Mouse (Mus musculus) embryonic facial prominence, embryonic 13.5 days (tissue): ENCODE data around the gene Anapc7. TPM values are rescaled to one million over a fixed set of nuclear protein-coding genes. Genes with fewer than 3 reads are reported as not detected.
"Not testable (repeated sequence)": the region's sequence is repeated elsewhere in the genome, so short reads cannot be mapped to it uniquely, and the experiment has no call there.

Source experiments
- ATAC-seq: fragments of 200-750 bp; cut with Nextera tagmentation; 2 replicates; pipeline ENCODE4 v1.8.0; 2017; ENCODE audit warnings: low read depth; ENCODE audit not compliant: insufficient number of reproducible peaks, insufficient read depth, low FRiP score, low TSS enrichment
- H3K27ac ChIP-seq: fragments of 300-500 bp; sonication (generic); 2 replicates; pipeline ENCODE4 v1.5.1; 2015; ENCODE audit warnings: moderate library complexity, mild to moderate bottlenecking, inconsistent platforms
- H3K27me3 ChIP-seq: fragments of 300-500 bp; sonication (generic); 2 replicates; pipeline ENCODE4 v1.6.1; 2015; ENCODE audit warnings: mild to moderate bottlenecking, inconsistent platforms
- H3K36me3 ChIP-seq: fragments of 300-500 bp; sonication (generic); 2 replicates; pipeline ENCODE4 v1.6.1; 2015; ENCODE audit warnings: mild to moderate bottlenecking, inconsistent platforms
- H3K4me1 ChIP-seq: fragments of 300-500 bp; sonication (generic); 2 replicates; pipeline ENCODE4 v1.6.1; 2015; ENCODE audit warnings: inconsistent platforms
- H3K4me2 ChIP-seq: fragments of 300-500 bp; sonication (generic); 2 replicates; pipeline ENCODE4 v1.6.1; 2015; ENCODE audit warnings: moderate library complexity, mild to moderate bottlenecking, inconsistent platforms
- H3K4me3 ChIP-seq: fragments of 300-500 bp; sonication (generic); 2 replicates; pipeline ENCODE4 v1.5.1; 2015; ENCODE audit warnings: mild to moderate bottlenecking, inconsistent platforms
- H3K9ac ChIP-seq: fragments of 300-500 bp; sonication (generic); 2 replicates; pipeline ENCODE4 v1.6.1; 2015; ENCODE audit warnings: mild to moderate bottlenecking, inconsistent platforms
- H3K9me3 ChIP-seq: fragments of 300-500 bp; sonication (generic); 2 replicates; pipeline ENCODE4 v1.6.1; 2016; ENCODE audit warnings: inconsistent platforms
- WGBS: fragments of 180-500 bp; shearing (Covaris S2); methylation state at CpG from one replicate; pipeline ENCODE4 v1.1.7; 2015; ENCODE audit warnings: mixed read lengths; 5-methylcytosine and 5-hydroxymethylcytosine counted together
- polyA plus RNA-seq: library from polyadenylated mRNA; unstranded; fragments of >200 nt; fragmentation: Nextera tagmentation; extraction: Ambion mirVana; gene quantifications from 2 replicates; pipeline ENCODE4 v1.2.1, GENCODE M21; 2015

Anapc7 gene
- polyA plus RNA-seq, 1 experiment from 2014 or later = 54.5 TPM

DNA sequence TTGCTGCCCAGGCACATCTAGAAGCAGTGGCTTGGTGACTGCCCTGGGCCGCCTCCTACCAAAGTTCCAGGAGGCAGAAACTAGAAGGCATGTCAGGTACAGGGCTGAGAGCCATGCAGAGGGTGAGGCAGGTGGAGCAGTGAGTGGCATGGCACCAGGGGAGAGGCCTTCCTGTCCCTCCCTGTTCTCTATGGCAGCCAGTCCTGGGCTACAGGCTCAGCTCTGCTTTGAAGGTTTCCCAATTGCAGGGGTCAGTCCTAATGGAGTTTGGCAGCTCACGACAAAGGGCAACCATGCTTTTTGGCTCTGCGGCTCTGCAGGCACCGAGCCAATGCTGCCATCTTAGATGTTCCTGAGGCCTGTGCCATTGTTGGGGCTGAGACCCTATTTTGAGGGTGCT, 32.9 kb downstream of the Anapc7 start:
- 91% methylated on average over 4 of the region's 4 CpGs for WGBS
- peaks cover 79% of the 10 kb centered on the region for H3K36me3 ChIP-seq
- ATAC-seq = no peak
- no peaks in the 10 kb centered on the region for H3K27me3 ChIP-seq
- H3K27ac ChIP-seq = no peak overlapping the region
- H3K4me3 ChIP-seq = no peak overlapping the region
- no peaks in the 10 kb centered on the region for H3K4me1 ChIP-seq
- no peaks in the 10 kb centered on the region for H3K9me3 ChIP-seq
- H3K9ac ChIP-seq = no peak overlapping the region
- H3K4me2 ChIP-seq = no peak overlapping the region

DNA sequence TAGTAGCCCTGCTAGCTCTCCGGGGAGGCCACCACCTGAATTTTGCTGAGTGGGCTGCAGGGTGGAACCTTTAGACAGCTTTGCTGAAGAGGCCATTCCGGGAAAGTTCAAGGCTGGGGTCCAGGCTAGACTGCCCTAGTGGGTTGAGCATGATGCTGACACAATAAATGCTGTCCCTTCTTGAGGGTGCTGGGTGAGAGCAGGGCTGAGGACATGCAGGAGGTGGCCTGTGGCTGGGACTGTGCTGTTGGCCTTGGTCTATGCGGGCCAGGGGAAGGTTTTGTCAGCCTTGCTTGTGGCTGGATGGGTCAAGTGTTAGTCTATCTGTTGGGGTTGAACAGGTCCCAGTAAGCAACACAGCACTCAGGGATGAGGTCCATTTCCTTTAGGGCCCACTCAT, 33.4 kb downstream of the Anapc7 start:
- Histone ChIP-seq H3K9me3 (no peaks in the 10 kb centered on the region), H3K4me3 (no peak overlapping the region), H3K9ac (no peak overlapping the region), H3K4me1 (no peaks in the 10 kb centered on the region), H3K4me2 (no peak overlapping the region), H3K27ac (no peak overlapping the region), H3K27me3 (no peaks in the 10 kb centered on the region), H3K36me3 (peaks cover 81% of the 10 kb centered on the region)
- ATAC-seq = no peak
- WGBS = 91% methylated on average over 3 of the region's 3 CpGs

DNA sequence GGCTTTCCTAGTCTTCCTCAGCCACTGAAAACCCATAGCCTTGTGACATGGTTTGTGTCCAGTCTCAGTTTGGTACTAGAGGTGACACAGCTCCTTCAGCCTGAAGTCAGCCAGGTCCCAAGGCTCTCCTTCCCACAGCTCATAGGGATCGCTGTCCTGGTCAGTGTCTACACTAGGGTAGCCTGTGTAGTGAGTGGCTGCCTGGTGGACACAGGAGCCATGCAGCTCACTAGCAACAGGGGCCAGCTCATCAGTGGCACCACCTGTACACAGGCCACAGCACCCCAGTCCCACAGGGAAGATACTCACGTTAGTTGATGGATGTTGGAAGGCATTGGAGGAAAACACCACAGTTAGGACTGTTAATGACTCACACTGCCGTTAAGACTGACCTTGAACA, 34.1 kb downstream of the Anapc7 start:
- Histone ChIP-seq H3K4me2 (no peak overlapping the region), H3K9ac (no peak overlapping the region), H3K27me3 (no peaks in the 10 kb centered on the region), H3K4me1 (no peaks in the 10 kb centered on the region), H3K9me3 (no peaks in the 10 kb centered on the region), H3K36me3 (peaks cover 86% of the 10 kb centered on the region), H3K27ac (peak overlapping the region; percentile 39; the same call in 1 of the 2 replicates), H3K4me3 (no peak overlapping the region)
- ATAC-seq = no peak
- WGBS = 93% methylated on average over 3 of the region's 3 CpGs

DNA sequence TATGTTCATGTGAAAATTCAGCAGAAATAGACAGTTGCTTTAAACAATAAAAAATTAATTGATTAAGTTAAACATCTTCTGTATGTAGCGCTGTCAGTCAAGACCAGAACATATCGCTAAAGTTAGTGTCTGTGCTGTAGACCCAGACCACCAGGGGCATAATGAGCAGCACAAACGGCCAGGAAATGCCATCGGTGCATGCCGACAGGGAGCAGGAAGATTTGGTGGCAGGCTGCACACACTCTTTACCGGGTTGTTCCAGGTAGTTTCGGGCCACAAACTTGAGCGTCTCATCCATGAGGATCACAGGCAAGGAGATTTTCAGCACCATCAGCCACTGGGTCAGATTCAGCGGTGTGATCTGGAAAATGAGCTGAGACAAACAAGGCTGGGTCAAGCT, 35.6 kb downstream of the Anapc7 start:
- H3K4me1 ChIP-seq, H3K27me3 ChIP-seq, H3K9me3 ChIP-seq, H3K9ac ChIP-seq, H3K4me3 ChIP-seq, ATAC-seq, H3K27ac ChIP-seq, H3K4me2 ChIP-seq: not testable (repeated sequence)
- 84% methylated on average over 9 of the region's 9 CpGs for WGBS
- H3K36me3 ChIP-seq = peaks cover 98% of the 10 kb centered on the region

DNA sequence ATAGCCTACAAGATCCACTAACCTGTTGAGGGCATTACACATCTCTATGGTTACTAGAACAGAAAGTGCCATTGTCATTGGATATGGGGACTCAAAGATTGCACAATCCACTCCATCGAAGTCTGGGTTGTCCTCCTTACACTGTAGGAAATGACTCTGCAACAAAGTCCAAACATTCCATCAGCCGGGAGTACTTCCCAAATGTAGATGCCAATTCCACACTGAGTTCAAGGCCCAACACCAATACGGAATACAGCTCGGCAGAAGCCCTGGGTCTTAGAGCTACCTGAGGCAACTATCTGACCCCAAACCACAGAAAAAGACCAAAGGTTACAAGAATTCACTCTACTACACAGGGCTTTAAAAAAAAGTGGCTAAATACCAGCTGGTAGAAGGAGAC, 36.6 kb downstream of the Anapc7 start:
- H3K27ac ChIP-seq = no peak overlapping the region
- H3K4me3 ChIP-seq = no peak overlapping the region
- no peak overlapping the region for H3K4me2 ChIP-seq
- no peaks in the 10 kb centered on the region for H3K9me3 ChIP-seq
- WGBS = 90% methylated on average over 4 of the region's 4 CpGs
- no peak overlapping the region for H3K9ac ChIP-seq
- no peak for ATAC-seq
- H3K27me3 ChIP-seq = no peaks in the 10 kb centered on the region
- H3K4me1 ChIP-seq = no peaks in the 10 kb centered on the region
- H3K36me3 ChIP-seq = peaks cover 98% of the 10 kb centered on the region

DNA sequence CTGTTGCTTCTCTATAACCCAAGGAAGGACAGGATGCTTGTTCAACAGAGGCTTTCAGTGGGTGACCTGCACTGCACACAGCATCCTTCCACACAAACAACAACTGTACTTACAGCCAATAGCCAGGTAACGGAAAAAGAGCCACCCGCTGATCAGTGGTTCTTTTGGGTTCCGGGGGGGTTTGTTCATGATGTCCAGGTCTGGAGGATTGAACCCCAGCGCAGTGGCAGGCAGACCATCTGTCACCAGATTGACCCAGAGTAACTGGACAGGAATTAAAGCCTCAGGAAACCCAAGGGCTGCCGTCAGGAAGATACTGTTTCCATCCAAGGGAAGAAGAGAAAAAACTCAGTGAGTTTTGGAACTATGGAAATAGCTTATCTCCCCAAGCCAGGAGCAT, 37.8 kb downstream of the Anapc7 start:
- ATAC-seq = no peak
- Histone ChIP-seq H3K4me1 (no peaks in the 10 kb centered on the region), H3K36me3 (peaks cover 98% of the 10 kb centered on the region), H3K27ac (no peak overlapping the region), H3K9ac (no peak overlapping the region), H3K9me3 (no peaks in the 10 kb centered on the region), H3K4me2 (no peak overlapping the region), H3K27me3 (no peaks in the 10 kb centered on the region), H3K4me3 (no peak overlapping the region)
- WGBS = 93% methylated on average over 5 of the region's 5 CpGs

DNA sequence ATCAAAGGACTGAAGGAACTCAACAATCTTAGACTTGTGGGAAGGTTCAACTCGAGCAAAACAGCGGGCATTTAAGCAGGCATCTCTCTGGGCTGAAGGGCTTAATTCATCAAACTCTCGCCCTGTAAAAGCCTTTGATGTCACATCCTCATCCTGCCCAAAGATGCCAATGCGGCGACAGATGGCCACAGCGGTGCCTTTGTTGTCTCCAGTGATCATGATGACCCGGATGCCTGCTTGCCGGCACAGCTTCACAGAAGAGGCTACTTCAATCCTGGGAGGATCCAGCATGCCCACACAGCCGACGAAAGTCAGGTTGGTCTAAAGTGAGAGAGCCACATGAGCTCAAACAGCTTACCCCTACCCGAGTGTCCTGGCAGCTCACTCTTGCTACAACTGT, 39.2 kb downstream of the Anapc7 start:
- peaks cover 98% of the 10 kb centered on the region for H3K36me3 ChIP-seq
- no peak overlapping the region for H3K4me2 ChIP-seq
- no peak overlapping the region for H3K4me3 ChIP-seq
- H3K27me3 ChIP-seq = no peaks in the 10 kb centered on the region
- ATAC-seq = no peak
- WGBS = 88% methylated on average over 11 of the region's 11 CpGs
- H3K9me3 ChIP-seq = no peaks in the 10 kb centered on the region
- H3K27ac ChIP-seq = no peak overlapping the region
- H3K9ac ChIP-seq = no peak overlapping the region
- H3K4me1 ChIP-seq = no peaks in the 10 kb centered on the region

DNA sequence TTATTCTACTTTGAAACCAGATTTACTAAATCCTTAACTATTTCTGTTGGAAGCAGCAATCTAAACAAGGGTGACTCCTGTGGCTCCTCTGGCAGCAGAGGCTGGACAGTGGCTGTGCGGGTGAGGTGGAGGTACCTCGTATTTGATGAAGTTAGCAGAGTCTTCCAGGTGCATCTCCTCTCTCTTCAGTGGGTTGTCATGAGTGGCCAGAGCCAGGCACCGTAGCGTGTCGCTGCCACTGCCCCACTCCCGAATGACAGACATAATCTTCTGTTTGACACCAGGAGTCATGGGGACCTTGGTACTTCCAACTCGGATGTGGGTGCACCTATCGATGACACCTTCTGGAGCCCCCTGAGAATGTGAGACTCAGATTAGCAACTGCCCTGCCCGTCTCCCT, 39.9 kb downstream of the Anapc7 start:
- 91% methylated on average over 9 of the region's 9 CpGs for WGBS
- no peak for ATAC-seq
- peaks cover 99% of the 10 kb centered on the region for H3K36me3 ChIP-seq
- H3K4me2 ChIP-seq = no peak overlapping the region
- H3K4me1 ChIP-seq = no peaks in the 10 kb centered on the region
- no peak overlapping the region for H3K27ac ChIP-seq
- no peak overlapping the region for H3K9ac ChIP-seq
- H3K27me3 ChIP-seq = no peaks in the 10 kb centered on the region
- H3K4me3 ChIP-seq = no peak overlapping the region
- no peaks in the 10 kb centered on the region for H3K9me3 ChIP-seq

DNA sequence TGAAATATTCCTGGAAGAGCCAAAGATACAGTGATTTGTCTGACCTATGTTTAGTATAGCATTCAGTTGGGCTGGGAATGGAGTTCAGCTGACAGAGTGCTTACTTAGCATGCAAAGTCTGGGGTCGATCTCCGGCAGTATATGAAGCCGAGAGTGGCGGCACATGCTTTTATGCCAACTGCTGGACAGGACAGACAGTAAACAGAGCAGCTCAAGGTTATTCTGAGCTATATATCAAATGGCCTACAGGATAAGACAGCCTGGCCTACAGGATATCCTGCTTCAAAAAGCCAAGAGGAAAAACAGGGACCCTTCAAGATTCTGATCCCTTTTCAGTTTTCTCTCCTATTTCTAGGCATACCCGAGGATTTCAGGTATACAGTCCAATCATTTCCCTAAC, 50.2 kb downstream of the Anapc7 start:
- H3K27me3 ChIP-seq = no peaks in the 10 kb centered on the region
- H3K36me3 ChIP-seq = peaks cover 85% of the 10 kb centered on the region
- H3K4me2 ChIP-seq = no peak overlapping the region
- no peaks in the 10 kb centered on the region for H3K9me3 ChIP-seq
- H3K27ac ChIP-seq = no peak overlapping the region
- H3K4me3 ChIP-seq = no peak overlapping the region
- WGBS = 89% methylated on average over 5 of the region's 5 CpGs
- H3K9ac ChIP-seq = no peak overlapping the region
- H3K4me1 ChIP-seq = no peaks in the 10 kb centered on the region
- no peak for ATAC-seq

DNA sequence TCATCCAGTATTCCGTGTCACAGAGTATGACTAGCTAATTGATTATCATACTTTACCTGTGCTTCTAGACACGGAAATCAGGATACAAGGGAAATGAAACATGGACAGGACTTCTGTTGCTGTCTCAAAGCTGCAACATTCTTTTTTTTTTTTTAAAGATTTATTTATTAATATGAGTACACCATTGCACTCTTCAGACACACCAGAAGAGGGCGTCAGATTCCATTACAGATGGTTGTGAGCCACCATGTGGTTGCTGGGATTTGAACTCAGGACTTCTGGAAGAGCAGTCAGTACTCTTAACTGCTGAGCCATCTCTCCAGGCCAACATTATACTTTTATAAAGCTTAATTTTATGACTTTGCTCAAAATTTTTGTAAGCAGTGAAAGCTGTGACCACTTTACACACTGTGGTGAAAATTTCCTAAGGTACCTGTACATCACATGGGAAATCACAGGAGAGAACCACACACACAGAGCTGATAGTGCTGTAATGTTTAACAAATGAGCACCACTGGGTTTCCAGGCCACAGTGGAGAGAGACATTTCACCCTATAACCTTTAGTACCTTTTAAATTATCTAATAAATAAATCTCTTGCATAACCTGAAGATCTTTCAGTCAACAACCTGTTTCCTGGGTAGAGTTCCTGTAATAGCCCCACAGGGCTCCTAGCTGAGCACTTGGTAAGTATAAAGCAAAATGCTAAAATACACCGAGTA, 53.3 kb downstream of the Anapc7 start:
- no peak overlapping the region for H3K27ac ChIP-seq
- H3K27me3 ChIP-seq = no peaks in the 10 kb centered on the region
- 76% methylated on average over 4 of the region's 4 CpGs for WGBS
- H3K36me3 ChIP-seq = peaks cover 76% of the 10 kb centered on the region
- no peak overlapping the region for H3K9ac ChIP-seq
- ATAC-seq = no peak
- H3K4me3 ChIP-seq = no peak overlapping the region
- no peak overlapping the region for H3K4me2 ChIP-seq
- H3K4me1 ChIP-seq = no peaks in the 10 kb centered on the region
- H3K9me3 ChIP-seq = no peaks in the 10 kb centered on the region

DNA sequence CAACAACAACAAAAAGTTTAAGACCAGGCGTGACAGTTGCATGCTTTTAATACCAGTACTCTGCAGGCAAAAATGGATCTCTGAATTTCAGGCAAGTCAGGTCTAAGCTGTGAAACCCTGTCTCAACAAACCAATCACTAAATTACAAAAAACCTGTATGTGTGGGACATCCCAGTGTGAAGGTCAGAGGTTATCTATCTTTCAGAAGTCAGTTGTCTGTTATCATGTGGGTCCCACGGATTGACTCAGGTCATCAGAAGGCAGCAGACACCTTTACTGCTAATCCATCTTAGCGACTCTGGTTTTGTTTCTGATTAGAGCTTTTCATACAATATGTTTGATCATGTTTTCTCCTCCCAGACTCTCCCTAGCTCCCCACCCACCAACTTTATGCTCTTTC, 54.6 kb downstream of the Anapc7 start:
- H3K4me1 ChIP-seq = no peaks in the 10 kb centered on the region
- H3K36me3 ChIP-seq = peaks cover 72% of the 10 kb centered on the region
- no peaks in the 10 kb centered on the region for H3K27me3 ChIP-seq
- no peaks in the 10 kb centered on the region for H3K9me3 ChIP-seq
- H3K27ac ChIP-seq = no peak overlapping the region
- H3K4me3 ChIP-seq = no peak overlapping the region
- H3K9ac ChIP-seq = no peak overlapping the region
- ATAC-seq = no peak
- H3K4me2 ChIP-seq = no peak overlapping the region
- WGBS = 71% methylated on average over 3 of the region's 3 CpGs

DNA sequence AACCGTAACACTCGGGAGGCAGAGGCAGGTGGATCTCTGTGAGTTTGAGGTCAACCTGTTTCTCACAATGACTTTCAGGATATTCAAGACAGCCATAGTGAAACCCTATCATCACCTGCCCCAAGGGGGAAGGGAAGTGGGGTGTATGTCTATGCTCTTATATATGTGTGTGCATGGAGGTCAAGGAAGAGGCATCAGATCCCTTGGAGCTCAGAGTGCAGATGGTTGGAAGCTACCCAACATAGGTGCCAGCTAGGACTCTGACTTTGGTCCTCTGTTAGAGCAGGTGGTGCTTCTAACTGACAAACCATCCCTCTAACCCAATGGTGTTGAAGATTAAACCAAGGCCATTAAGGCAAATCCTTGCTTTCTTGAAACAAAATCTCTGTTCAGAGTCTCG, 56.0 kb downstream of the Anapc7 start:
- no peak for ATAC-seq
- no peak overlapping the region for H3K4me3 ChIP-seq
- no peak overlapping the region for H3K4me2 ChIP-seq
- no peak overlapping the region for H3K27ac ChIP-seq
- H3K9ac ChIP-seq = no peak overlapping the region
- no peaks in the 10 kb centered on the region for H3K9me3 ChIP-seq
- H3K27me3 ChIP-seq = no peaks in the 10 kb centered on the region
- WGBS = 92% methylated on average over 3 of the region's 3 CpGs
- H3K36me3 ChIP-seq = peaks cover 70% of the 10 kb centered on the region
- no peaks in the 10 kb centered on the region for H3K4me1 ChIP-seq
